Mouse (Mus musculus): Measurements from ENCODE around the gene Sestd1.

The Sestd1 gene

GRCm38 (mm10) chr2:77280512-77281409 is at the start of gene Sestd1:
Sestd1 (minus strand) TSS chr2:77280592.
- DNase-seq (ENCODE audit: low spot score), result peak; percentile 75

- no peak for DNase-seq (ENCODE audit: low spot score)
Measured at GRCm38 (mm10) chr2:77327246-77327645, 46.9 kb upstream of the Sestd1 start.

GRCm38 (mm10) chr2:77323739-77324138 is 43.3 kb upstream of the Sestd1 start:
- peak; percentile 69 for DNase-seq (ENCODE audit: low spot score)

GRCm38 (mm10) chr2:77323156-77323555 is 42.8 kb upstream of the Sestd1 start:
- DNase-seq (ENCODE audit: low spot score), result no peak

- DNase-seq (ENCODE audit: low spot score), result no peak
Measured at GRCm38 (mm10) chr2:77319196-77319595, 38.8 kb upstream of the Sestd1 start.

GRCm38 (mm10) chr2:77316961-77317360 is 36.6 kb upstream of the Sestd1 start:
- no peak for DNase-seq (ENCODE audit: low spot score)

- no peak for DNase-seq (ENCODE audit: low spot score)
Measured at GRCm38 (mm10) chr2:77313846-77314245, 33.5 kb upstream of the Sestd1 start.

GRCm38 (mm10) chr2:77312616-77313015 is 32.2 kb upstream of the Sestd1 start:
- DNase-seq (ENCODE audit: low spot score), result no peak

GRCm38 (mm10) chr2:77309313-77309712 is 28.9 kb upstream of the Sestd1 start:
- DNase-seq (ENCODE audit: low spot score), result peak; percentile 58

- DNase-seq (ENCODE audit: low spot score), result no peak
Measured at GRCm38 (mm10) chr2:77304494-77304893, 24.1 kb upstream of the Sestd1 start.

GRCm38 (mm10) chr2:77303716-77304115 is 23.3 kb upstream of the Sestd1 start:
- DNase-seq (ENCODE audit: low spot score), result no peak

GRCm38 (mm10) chr2:77302655-77303348 is 22.4 kb upstream of the Sestd1 start:
- no peak for DNase-seq (ENCODE audit: low spot score)

GRCm38 (mm10) chr2:77301687-77302389 is 21.4 kb upstream of the Sestd1 start:
- DNase-seq (ENCODE audit: low spot score), result no peak

- DNase-seq (ENCODE audit: low spot score), result no peak
Measured at GRCm38 (mm10) chr2:77289701-77290100, 9.3 kb upstream of the Sestd1 start.

- DNase-seq (ENCODE audit: low spot score), result peak; percentile 17
Measured at GRCm38 (mm10) chr2:77286755-77287154, 6.4 kb upstream of the Sestd1 start.

- DNase-seq (ENCODE audit: low spot score), result no peak
Measured at GRCm38 (mm10) chr2:77284281-77284899, 4.0 kb upstream of the Sestd1 start.

GRCm38 (mm10) chr2:77279861-77280511 is 406 bp downstream of the Sestd1 start:
- DNase-seq (ENCODE audit: low spot score), result peak; percentile 43

GRCm38 (mm10) chr2:77277272-77277671 is 3.1 kb downstream of the Sestd1 start:
- DNase-seq (ENCODE audit: low spot score), result no peak

- no peak for DNase-seq (ENCODE audit: low spot score)
Measured at GRCm38 (mm10) chr2:77275851-77276250, 4.5 kb downstream of the Sestd1 start.

- no peak for DNase-seq (ENCODE audit: low spot score)
Measured at GRCm38 (mm10) chr2:77274976-77275641, 5.3 kb downstream of the Sestd1 start.

GRCm38 (mm10) chr2:77272953-77273352 is 7.4 kb downstream of the Sestd1 start:
- no peak for DNase-seq (ENCODE audit: low spot score)

All from embryo, embryonic 10 days (tissue).